Mouse (Mus musculus): ENCODE data around the gene Satb1. TPM values are rescaled to one million over a fixed set of nuclear protein-coding genes. Genes with fewer than 3 reads are reported as not detected.

Gene Satb1
- polyA plus RNA-seq, 2 experiments, result 22.4 to 22.9 TPM

DNA sequence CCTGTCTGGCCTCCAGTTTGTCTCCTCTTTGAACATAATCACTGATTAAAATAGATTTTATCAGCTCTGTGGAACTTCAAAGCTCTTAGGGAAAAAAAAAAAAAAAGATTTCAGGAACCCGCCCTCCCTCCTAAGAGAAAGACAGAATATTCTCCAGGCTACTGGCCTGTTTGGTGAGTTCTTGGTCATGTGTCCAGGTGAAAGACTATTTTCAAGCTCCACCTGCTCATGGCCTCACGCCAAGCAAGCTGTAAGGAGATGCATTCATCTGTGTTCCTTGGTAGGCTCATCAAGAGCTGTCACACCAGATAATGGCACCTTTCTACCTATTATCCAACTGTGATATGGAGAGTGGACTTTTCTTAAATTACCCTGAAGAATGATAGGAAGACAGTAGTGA is 54.1 kb downstream of the Satb1 start:
- no peak overlapping the region for H3K27ac ChIP-seq (replicated peaks; ENCODE audit: low read depth, low read length)
- no peaks in the 10 kb centered on the region for H3K27me3 ChIP-seq (ENCODE audit: control insufficient read depth, insufficient read depth, low read length)
- ATAC-seq (ENCODE audit: low FRiP score, low read depth) (no peak), DNase-seq (ENCODE audit: low spot score) (no peak)
- H3K9me3 ChIP-seq (ENCODE audit: control insufficient read depth, low read length), result no peaks in the 10 kb centered on the region
- no peak overlapping the region for H3K4me3 ChIP-seq (replicated peaks; ENCODE audit: low read length)
- 72% methylated on average over 2 of the region's 2 CpGs for WGBS
- peaks cover 2% of the 10 kb centered on the region; the same call in 1 of the 2 replicates for H3K36me3 ChIP-seq (ENCODE audit: control insufficient read depth, insufficient read depth, low read length)
- no peak overlapping the region for H3K9ac ChIP-seq (ENCODE audit: low read depth, low read length, severe bottlenecking)
- no peak overlapping the region for H3K4me2 ChIP-seq (replicated peaks; ENCODE audit: low read depth, low read length, severe bottlenecking)
- no peaks in the 10 kb centered on the region for H3K4me1 ChIP-seq (ENCODE audit: control insufficient read depth, insufficient read depth, low read length)
- no peak for TF ChIP-seq POLR2A (IDR thresholded peaks at IDR 0.05; ENCODE audit: borderline replicate concordance, extremely low read depth, insufficient read depth, insufficient read length)

DNA sequence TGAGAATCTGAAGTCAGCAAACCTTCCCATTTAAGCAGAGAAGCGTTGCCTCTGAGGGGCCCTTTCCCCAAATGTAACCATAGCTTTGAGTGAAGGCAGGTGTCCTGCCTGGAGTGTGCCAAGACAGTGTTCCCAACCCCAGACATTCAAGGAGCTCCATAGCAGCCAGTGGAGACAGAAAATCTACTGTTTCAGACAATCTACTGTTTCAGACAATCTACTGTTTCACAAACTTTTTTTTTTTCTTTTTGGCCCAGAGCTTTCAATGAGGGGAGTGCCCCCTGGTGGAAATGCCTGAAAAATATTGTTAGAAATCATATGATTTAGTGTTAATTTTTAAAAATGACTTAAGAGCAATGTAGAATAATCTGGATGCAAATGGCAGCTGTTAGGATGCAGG is 55.3 kb downstream of the Satb1 start:
- H3K4me3 ChIP-seq (replicated peaks; ENCODE audit: low read length), result no peak overlapping the region
- 63% methylated on average over 1 of the region's 1 CpGs for WGBS
- no peaks in the 10 kb centered on the region for H3K27me3 ChIP-seq (ENCODE audit: control insufficient read depth, insufficient read depth, low read length)
- no peak for ATAC-seq (ENCODE audit: low FRiP score, low read depth)
- H3K9ac ChIP-seq (ENCODE audit: low read depth, low read length, severe bottlenecking), result no peak overlapping the region
- peak; percentile 49 for DNase-seq (ENCODE audit: low spot score)
- TF ChIP-seq POLR2A (IDR thresholded peaks at IDR 0.05; ENCODE audit: borderline replicate concordance, extremely low read depth, insufficient read depth, insufficient read length), result no peak
- no peaks in the 10 kb centered on the region for H3K9me3 ChIP-seq (ENCODE audit: control insufficient read depth, low read length)
- no peaks in the 10 kb centered on the region for H3K4me1 ChIP-seq (ENCODE audit: control insufficient read depth, insufficient read depth, low read length)
- H3K27ac ChIP-seq (replicated peaks; ENCODE audit: low read depth, low read length), result no peak overlapping the region
- H3K36me3 ChIP-seq (ENCODE audit: control insufficient read depth, insufficient read depth, low read length), result 0 out of 2 replicates have a peak, but pooled peaks cover 5% of the 10 kb centered on the region
- no peak overlapping the region for H3K4me2 ChIP-seq (replicated peaks; ENCODE audit: low read depth, low read length, severe bottlenecking)

GRCm38 (mm10) chr17:51775070-51775881 is 57.8 kb downstream of the Satb1 start:
- 78% methylated on average over 18 of the region's 18 CpGs for WGBS
- H3K27me3 ChIP-seq (ENCODE audit: control insufficient read depth, insufficient read depth, low read length), result no peaks in the 10 kb centered on the region
- no peak overlapping the region for H3K4me3 ChIP-seq (replicated peaks; ENCODE audit: low read length)
- H3K9ac ChIP-seq (ENCODE audit: low read depth, low read length, severe bottlenecking), result no peak overlapping the region
- ATAC-seq (ENCODE audit: low FRiP score, low read depth) (no peak), DNase-seq (ENCODE audit: low spot score) (no peak)
- H3K9me3 ChIP-seq (ENCODE audit: control insufficient read depth, low read length), result no peaks in the 10 kb centered on the region
- H3K27ac ChIP-seq (replicated peaks; ENCODE audit: low read depth, low read length), result no peak overlapping the region
- H3K4me1 ChIP-seq (ENCODE audit: control insufficient read depth, insufficient read depth, low read length), result no peaks in the 10 kb centered on the region
- 0 out of 2 replicates have a peak, but pooled peaks cover 3% of the 10 kb centered on the region for H3K36me3 ChIP-seq (ENCODE audit: control insufficient read depth, insufficient read depth, low read length)
- no peak for TF ChIP-seq POLR2A (IDR thresholded peaks at IDR 0.05; ENCODE audit: borderline replicate concordance, extremely low read depth, insufficient read depth, insufficient read length)
- no peak overlapping the region for H3K4me2 ChIP-seq (replicated peaks; ENCODE audit: low read depth, low read length, severe bottlenecking)

DNA sequence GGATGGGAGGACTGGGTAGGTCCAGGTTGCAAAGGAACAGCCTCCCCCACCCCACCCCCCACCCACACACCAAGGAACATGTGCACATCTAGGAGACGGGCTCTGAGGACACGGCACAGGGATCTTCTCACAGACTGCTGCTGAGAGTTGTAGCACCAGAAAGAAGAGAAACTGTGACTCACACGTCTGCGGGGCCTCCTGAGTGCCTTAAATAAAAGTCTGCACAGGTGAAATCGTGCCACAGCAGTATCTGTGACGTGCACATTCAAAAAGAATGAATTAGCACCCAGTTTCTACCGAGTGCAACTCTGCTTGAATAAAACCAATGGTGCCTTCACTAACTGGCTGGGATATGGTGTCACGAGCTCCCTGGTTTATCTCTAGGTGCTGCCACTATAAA is 69.5 kb downstream of the Satb1 start:
- H3K4me2 ChIP-seq (replicated peaks; ENCODE audit: low read depth, low read length, severe bottlenecking), result no peak overlapping the region
- no peak for ATAC-seq (ENCODE audit: low FRiP score, low read depth)
- H3K4me1 ChIP-seq (ENCODE audit: control insufficient read depth, insufficient read depth, low read length), result peaks cover 12% of the 10 kb centered on the region
- WGBS, result 82% methylated on average over 8 of the region's 8 CpGs
- H3K36me3 ChIP-seq (ENCODE audit: control insufficient read depth, insufficient read depth, low read length), result no peaks in the 10 kb centered on the region
- H3K9ac ChIP-seq (ENCODE audit: low read depth, low read length, severe bottlenecking), result no peak overlapping the region
- no peak for DNase-seq (ENCODE audit: low spot score)
- H3K27me3 ChIP-seq (ENCODE audit: control insufficient read depth, insufficient read depth, low read length), result no peaks in the 10 kb centered on the region
- H3K27ac ChIP-seq (replicated peaks; ENCODE audit: low read depth, low read length), result no peak overlapping the region
- no peak for TF ChIP-seq POLR2A (IDR thresholded peaks at IDR 0.05; ENCODE audit: borderline replicate concordance, extremely low read depth, insufficient read depth, insufficient read length)
- no peak overlapping the region for H3K4me3 ChIP-seq (replicated peaks; ENCODE audit: low read length)
- H3K9me3 ChIP-seq (ENCODE audit: control insufficient read depth, low read length), result no peaks in the 10 kb centered on the region

- no peak for TF ChIP-seq POLR2A (IDR thresholded peaks at IDR 0.05; ENCODE audit: borderline replicate concordance, extremely low read depth, insufficient read depth, insufficient read length)
- Histone ChIP-seq H3K4me1 (ENCODE audit: control insufficient read depth, insufficient read depth, low read length) (peaks cover 12% of the 10 kb centered on the region), H3K4me2 (replicated peaks; ENCODE audit: low read depth, low read length, severe bottlenecking) (0 out of 2 replicates have a peak overlapping the region, but pooled peaks have one; percentile 10), H3K9ac (ENCODE audit: low read depth, low read length, severe bottlenecking) (no peak overlapping the region), H3K9me3 (ENCODE audit: control insufficient read depth, low read length) (no peaks in the 10 kb centered on the region), H3K36me3 (ENCODE audit: control insufficient read depth, insufficient read depth, low read length) (no peaks in the 10 kb centered on the region), H3K27ac (replicated peaks; ENCODE audit: low read depth, low read length) (no peak overlapping the region), H3K4me3 (replicated peaks; ENCODE audit: low read length) (no peak overlapping the region), H3K27me3 (ENCODE audit: control insufficient read depth, insufficient read depth, low read length) (no peaks in the 10 kb centered on the region)
- ATAC-seq (ENCODE audit: low FRiP score, low read depth) (no peak), DNase-seq (ENCODE audit: low spot score) (no peak)
- WGBS, result 47% methylated on average over 7 of the region's 7 CpGs
Observed at GRCm38 (mm10) chr17:51762503-51762902, 70.6 kb downstream of the Satb1 start.
